Mouse (Mus musculus) retina, postnatal 1 day (tissue): ENCODE results near the gene Atp2c2.
A peak's percentile ranks its signal among the peaks of the same experiment; 100 is the strongest.

Experiments
- DNase-seq: peaks from one replicate; pipeline ENCODE4 v3.0.0-alpha.2; 2012

The Atp2c2 gene

DNA sequence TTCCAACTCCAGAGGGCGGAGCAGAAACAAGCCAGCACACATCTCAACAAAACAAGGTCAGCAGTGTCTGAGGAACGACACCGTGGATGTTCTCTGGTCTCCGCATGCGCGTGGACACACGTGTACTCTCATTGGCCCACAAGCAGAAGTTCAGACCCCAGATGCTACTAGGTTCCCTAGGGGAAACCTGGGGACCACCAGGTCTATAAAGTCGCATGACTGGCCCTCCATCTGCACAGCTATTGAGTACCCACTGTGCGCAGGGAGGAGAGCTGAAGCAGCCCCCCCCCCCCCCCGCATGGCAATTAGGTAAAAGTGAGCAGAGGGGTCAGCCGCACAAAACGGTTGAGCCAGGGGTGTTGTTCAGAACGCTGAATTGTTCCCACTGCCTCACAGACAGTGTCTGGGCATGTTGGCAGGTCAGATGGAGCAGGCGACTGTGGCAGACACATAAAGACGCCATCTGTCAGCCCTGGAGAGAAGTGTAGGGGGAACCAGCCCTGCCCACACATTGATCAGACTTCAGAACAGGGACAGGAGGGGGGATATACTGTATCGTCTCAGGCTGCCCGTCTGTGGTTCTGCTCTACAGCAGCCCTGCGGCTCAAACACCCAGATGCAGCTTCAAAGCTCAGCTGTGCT, 86.1 kb downstream of the Atp2c2 start:
- DNase-seq: peak; percentile 69

DNA sequence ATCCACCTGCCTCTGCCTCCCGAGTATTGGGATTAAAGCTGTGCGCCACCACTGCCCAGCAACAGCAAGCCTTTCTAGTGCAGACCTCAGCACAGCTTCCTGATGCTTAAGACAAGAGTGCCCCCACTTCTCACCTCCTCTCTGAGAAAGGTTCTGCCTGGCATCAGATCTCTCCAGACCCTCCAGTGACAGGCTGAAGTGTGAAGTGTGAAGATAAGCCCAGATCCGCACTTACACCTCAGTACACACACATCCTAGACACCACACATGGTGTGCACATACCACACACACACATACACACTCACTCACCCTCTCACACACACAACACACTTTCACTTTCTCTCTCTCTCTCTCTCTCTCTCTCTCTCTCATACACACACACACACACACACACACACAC, 87.1 kb downstream of the Atp2c2 start:
- no peak for DNase-seq

DNA sequence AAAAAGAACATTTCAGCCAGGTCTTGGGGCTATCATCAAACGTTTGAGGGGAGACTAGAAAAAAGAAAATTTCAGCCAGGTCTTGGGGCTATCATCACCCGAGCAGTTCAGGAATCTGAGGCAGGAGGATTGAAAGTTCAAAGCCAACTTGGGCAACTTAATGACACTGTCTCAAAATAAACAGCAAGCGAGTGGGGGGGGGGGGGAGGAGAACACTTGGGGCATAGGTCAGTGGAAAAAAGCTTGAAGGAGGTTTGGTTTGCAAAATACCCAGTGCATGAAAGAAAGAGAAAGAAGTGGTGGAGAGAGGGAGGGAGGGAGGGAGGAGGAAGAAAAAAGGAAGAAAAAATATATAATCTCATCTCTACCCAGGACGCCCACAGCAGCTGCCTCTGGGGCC, 87.5 kb downstream of the Atp2c2 start:
- no peak for DNase-seq

DNA sequence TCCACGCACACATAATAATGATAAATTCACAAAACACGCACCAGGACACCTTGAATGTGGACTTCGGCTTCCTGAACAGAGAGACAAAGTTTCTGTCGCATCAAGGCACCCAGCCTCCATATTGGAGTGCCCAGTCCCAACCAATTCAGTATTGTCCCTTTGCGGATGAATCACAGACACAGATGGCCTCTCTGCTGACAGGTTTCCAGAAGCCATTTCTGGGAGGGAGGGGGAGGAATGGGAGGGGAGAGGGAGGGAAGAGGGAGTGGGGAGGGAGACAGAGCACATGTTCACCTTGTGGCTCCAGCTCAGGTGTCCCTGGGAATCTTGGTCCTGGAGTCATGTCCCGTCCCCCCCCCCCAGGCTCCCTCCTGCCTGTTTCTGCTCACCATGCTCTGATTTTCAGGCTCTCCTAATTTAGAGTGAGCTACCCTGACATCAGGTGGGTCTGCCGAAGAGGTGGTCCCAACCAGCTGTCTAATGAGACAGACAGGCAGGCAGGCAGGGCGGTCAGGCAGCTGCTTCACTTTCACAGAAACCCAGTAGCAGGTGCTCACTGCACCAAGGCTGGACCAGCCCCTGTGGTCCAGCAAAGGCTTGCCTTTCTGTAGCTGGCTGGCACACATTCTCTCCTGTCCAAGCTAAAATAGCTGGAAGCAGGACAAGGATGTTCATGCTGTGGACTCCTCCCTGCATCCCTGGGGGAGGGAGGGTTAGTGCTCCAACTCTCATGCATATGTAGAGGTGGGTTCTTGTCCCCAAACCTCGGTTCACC, 89.0 kb downstream of the Atp2c2 start:
- DNase-seq: no peak

DNA sequence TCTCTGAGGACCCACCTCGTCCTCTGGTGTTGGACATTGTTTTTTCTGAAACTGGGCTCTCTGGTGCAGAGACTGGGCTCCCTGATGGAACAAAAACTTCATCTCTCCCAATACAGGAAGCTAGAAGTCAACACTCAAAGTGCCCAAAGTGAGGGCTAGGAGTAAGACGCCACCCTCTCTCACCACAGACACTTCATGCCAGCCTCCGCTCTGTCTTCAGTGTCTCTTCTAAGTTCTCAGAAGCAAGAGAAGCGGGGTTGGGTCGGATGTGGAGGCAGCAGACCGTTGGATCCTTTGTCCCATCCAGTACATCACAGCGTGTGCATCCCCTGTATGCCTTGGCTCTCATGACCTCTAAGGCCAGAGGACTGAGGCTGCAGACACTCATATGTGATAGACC, 89.8 kb downstream of the Atp2c2 start:
- no peak for DNase-seq

DNA sequence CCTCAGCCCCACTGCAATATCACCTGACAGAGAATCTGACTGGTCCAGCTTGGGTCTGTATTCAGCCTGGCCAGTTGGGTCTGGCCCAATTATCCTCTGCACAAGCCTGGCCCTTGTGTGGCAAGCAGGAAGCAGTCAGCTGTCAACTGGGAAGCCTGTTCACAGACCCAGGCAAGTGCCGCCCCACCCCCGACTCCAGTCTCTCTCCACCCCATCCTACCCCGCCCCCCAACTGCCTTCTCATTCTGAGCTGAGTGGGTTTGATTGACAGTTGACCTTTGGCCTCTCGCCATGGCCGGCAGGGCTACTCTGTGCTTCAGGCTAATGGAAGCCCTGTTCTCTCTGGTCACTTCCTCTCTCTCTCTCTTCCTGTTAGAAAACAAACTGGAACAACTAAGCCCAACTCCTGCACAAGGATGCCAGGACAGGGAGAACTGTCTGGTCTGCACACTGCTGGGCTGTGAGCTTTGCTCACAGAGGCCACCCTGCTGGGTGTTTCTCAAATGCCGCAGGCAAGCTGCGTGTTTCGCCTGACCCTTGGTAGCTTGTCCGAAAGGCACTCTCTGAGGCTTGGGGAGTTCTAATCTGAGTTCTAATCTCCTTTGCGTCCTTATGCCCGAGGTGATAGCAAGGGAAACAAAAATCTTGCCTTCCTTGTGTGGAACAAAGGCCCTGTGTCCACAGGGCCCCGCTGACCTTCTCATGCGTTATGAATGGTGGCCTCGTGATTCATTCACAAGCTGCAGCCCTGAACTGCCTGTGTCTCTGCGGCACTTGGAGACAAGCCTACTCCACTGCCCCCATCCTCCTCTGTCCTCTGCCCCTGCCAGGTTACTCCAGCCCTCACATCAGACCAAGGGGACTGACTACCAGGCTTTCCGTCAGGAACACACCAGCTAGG, 92.2 kb downstream of the Atp2c2 start:
- DNase-seq: peak; percentile 92

DNA sequence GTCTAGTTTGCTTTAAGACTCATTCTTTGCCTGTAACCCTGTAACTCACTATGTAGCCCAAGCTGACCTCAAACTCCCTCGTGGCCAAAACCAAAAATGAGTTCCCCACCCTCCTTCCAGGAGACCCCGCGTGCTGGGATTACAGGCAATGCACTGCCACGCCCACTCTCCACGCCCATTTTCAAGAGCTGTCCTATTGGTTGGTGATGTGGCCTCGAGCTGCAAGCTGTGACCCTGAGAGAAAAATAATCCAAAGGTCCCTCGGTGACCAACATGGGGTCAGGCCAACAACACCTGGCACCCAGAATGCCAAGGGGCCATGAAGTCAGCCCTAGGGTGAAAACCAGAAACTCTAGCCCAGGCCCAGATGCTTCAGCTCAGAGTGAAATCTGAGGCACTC, 94.9 kb downstream of the Atp2c2 start:
- DNase-seq: no peak

DNA sequence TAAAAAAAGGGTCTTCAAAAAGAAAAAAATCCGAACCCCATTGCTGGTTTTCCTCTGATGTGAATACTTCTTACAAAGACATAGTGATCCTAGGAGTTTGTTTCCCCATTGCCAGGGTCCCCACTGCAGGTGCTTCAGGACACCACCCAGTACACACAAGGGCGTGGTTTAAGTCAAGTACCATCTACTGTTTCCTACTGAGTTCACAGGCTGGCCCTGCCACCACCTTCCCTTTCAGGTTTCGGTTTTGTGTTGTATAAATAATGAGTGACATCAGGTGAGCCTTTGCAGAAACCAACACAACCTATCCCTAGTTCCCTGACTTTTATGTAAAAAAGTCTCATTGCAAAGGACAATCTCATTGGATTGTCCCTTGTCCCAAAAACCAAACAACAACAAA, 95.8 kb downstream of the Atp2c2 start:
- DNase-seq: no peak

DNA sequence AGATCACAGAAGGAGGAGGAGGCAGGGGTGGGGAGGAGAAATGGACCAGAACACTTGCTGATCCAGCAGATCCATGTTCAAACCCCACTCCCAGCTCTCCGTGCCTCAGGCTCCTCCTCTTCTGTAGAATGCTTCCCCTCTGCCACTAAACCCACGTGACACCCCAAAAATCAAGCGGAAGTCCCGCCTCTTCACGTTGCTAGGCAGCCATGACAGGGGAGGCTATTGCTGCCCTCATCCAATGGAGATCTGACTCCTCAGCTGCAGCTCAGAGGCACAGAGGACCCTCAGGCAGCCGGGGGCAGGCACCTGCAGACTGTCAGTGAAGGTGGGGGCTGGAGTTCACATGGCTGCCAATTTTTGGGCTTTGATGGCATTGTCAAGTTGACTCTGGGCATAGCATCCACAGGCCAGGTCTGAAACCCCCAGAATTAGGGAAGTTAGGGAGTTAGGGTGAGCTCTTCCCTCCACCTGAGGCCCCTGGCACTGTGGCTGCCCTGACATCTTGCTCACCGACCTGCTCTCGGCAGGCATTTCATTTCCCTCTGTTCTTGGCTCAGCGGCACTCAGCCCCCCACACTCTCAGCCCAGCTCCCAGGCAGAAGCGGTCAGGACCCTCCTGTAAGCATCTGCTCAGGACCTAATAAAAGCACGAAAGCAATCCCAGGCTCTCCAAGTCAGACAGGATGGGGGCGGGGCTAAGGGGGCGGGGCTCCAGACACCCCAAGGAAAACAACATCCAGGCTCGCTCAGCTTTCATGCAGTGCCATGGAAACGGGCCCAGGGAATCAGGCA, 98.6 kb downstream of the Atp2c2 start:
- DNase-seq: peak; percentile 85

DNA sequence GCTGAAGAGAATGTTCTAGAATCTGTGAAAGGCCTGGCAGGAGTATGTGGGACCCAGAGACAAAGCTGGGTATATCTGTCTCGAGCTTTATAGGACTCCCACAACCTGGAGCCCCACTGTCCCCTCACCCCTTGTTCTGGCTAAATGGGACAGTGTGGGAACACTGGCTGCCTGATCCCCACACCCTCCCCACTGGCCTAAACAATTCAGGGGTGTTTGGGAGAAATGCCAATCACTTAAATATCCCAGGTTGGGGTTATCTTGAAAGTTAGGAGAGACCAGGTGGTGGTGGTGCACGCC, 99.1 kb downstream of the Atp2c2 start:
- DNase-seq: no peak

DNA sequence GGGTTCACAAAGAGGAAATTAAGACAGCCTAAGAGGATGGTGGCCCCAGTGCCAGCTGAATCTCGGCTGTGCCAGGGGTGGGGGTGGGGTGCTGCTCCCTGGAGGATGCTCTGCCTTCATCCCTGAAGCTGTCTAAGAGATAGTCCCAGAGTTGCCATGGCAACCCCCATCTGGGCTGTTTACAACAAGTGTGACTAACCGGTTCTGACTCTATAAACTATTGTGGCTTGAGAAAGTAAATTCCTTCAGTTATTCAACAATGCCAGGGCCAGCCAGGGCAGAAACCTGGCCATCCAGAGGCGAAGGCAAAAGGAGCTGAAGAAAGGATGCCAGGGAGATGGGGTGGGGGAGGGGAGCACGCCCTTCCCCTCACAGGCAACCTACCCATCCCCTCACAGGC, 101.4 kb downstream of the Atp2c2 start:
- DNase-seq: peak; percentile 65

DNA sequence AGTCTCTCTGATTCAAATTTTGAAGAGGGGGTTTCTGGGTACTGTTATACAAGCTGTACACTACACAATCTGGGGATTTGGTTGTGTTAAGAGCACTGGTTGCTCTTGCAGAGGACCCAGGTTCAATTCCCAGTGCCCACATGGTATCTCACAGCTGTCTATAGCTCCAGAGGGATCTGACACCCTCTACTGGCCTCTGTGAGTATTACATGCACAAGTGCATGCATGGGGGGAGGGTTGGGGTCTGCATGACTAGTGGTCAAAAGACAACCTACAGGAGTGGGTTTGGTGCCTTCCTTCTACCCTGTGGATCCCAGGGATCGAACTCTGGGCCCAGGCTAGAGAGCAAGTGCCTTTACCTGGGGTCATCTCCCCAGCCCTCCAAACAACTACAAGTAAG, 102.8 kb downstream of the Atp2c2 start:
- peak; percentile 42 for DNase-seq

DNA sequence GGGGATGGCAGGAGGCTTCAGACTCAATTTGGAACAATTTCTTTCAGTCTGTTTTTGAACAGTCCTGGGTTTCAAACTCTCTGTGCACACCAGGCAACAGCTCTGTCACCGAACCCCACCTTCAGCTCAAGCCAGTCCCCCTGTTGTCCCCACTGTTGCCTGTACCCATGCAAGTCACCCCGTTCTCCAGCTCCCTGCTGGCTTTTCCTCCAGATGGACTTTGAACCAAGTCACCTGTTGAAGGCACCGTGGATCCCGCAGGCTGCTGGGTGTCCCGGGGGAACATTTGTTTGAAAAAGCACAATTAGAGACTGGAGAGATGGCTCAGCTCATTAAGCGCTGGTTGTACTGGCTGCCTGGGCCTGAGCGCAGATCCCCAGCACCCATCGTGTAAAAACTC, 105.5 kb downstream of the Atp2c2 start:
- DNase-seq: no peak

DNA sequence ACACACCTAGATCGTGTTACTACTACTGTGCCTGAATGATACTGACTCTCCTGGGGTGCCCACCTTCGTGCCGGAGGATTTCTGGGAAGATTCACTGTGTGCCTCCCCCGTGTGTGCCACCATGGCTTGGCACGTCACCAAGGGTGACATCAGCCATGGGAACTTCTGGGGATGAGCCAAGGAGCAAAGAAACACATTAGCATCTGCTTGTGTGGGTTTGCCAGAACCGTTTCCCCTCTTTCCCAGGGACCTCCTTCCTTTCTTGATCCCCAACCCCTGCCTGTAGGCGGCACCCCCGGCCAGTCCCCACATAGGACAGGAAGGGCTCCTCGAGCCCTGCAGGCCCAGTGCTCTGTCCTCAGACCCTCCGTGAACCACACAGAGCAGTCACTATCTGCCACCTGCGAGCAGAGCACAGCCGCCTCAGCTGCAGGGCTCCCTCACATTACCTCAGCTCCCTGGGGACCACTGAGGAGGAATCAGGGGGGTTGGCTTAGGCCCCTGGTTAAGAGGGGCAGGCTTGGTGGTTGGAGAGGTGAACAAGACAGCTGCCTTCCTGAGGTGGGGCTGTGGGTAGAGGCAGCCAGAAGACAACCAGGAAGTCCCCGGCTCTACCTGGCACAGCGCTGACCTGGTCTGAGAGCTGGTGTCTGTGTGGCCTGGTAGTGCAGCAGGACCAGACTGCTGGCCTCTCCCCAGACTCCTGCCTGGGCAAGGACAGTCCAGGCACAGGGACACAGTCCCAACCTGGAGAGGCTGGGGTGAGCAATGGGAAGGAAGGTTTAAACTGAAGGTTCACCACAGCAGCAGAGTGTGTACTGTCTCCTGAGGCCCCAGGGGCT, 106.8 kb downstream of the Atp2c2 start:
- peak; percentile 70 for DNase-seq
